Mouse (Mus musculus) kidney, adult 2 months (tissue): ENCODE data around the gene Msantd2. TPM values are rescaled to one million over a fixed set of nuclear protein-coding genes. Genes with fewer than 3 reads are reported as not detected.

Source experiments
- DNase-seq: peaks from one replicate; pipeline ENCODE4 v3.0.0; 2021
- H3K27ac ChIP-seq: fragments of 200-500 bp; 2 replicates; pipeline ENCODE4 v1.5.1; 2012; ENCODE audit warnings: low read depth, low read length, control low read depth, inconsistent platforms; ENCODE audit not compliant: insufficient read depth
- H3K27me3 ChIP-seq: fragments of 200-500 bp; replicated peaks from 2 replicates; pipeline ENCODE4 v1.6.1; 2012; ENCODE audit warnings: mild to moderate bottlenecking, moderate library complexity, low read length, inconsistent platforms; ENCODE audit not compliant: control insufficient read depth, insufficient read depth
- H3K36me3 ChIP-seq: fragments of 200-500 bp; 2 replicates; pipeline ENCODE4 v1.6.1; 2012; ENCODE audit warnings: mild to moderate bottlenecking, moderate library complexity, low read length, inconsistent platforms; ENCODE audit not compliant: control insufficient read depth, insufficient read depth
- H3K4me1 ChIP-seq: fragments of 200-500 bp; 2 replicates; pipeline ENCODE4 v1.6.1; 2011; ENCODE audit warnings: low read length; ENCODE audit not compliant: control insufficient read depth, insufficient read depth
- H3K4me3 ChIP-seq: fragments of 200-500 bp; 2 replicates; pipeline ENCODE4 v1.5.1; 2011; ENCODE audit warnings: mild to moderate bottlenecking, low read depth, low read length, control low read depth; ENCODE audit not compliant: insufficient read depth
- CTCF ChIP-seq: fragments of 200-500 bp; conservative IDR thresholded peaks from 2 replicates; pipeline ENCODE4 v1.5.1; 2011; ENCODE audit warnings: low read depth, mild to moderate bottlenecking, control low read depth, low read length, moderate library complexity, mixed read lengths; ENCODE audit not compliant: insufficient read depth, insufficient read length
- POLR2A ChIP-seq: fragments of 200-500 bp; IDR thresholded peaks from one replicate; pipeline ENCODE4 v1.6.1; 2011; ENCODE audit warnings: low read depth, low read length, control low read depth
- WGBS: fragments of 180-500 bp; shearing (Covaris S2); methylation state at CpG from one replicate; pipeline ENCODE4 v1.1.7; 2018; 5-methylcytosine and 5-hydroxymethylcytosine counted together
- polyA plus RNA-seq: library from polyadenylated mRNA; depleted of rRNA; stranded (reverse); fragments of >200 nt; gene quantifications from 2 replicates; pipeline ENCODE4 v1.2.3, GENCODE M21; 2012; rRNA removed

Msantd2 gene
- polyA plus RNA-seq, 1 experiment, result 12.1 TPM

GRCm38 (mm10) chr9:37567019-37567418 is 77.9 kb downstream of the Msantd2 start:
- no peaks in the 10 kb centered on the region for H3K27me3 ChIP-seq
- TF ChIP-seq POLR2A (no peak), CTCF (no peak)
- no peak overlapping the region for H3K4me3 ChIP-seq
- H3K4me1 ChIP-seq, result peaks cover 21% of the 10 kb centered on the region
- DNase-seq, result no peak
- 92% methylated on average over 2 of the region's 2 CpGs for WGBS
- H3K36me3 ChIP-seq, result no peaks in the 10 kb centered on the region
- no peak overlapping the region for H3K27ac ChIP-seq

- no peak for DNase-seq
- 34% methylated on average over 5 of the region's 5 CpGs for WGBS
- H3K27ac ChIP-seq, result no peak overlapping the region
- H3K4me1 ChIP-seq, result peaks cover 21% of the 10 kb centered on the region
- no peaks in the 10 kb centered on the region for H3K36me3 ChIP-seq
- H3K27me3 ChIP-seq, result no peaks in the 10 kb centered on the region
- TF ChIP-seq POLR2A, result no peak
- TF ChIP-seq CTCF, result no peak
- no peak overlapping the region for H3K4me3 ChIP-seq
Measured at GRCm38 (mm10) chr9:37567454-37567853, 78.3 kb downstream of the Msantd2 start.

- DNase-seq, result peak; percentile 59
- TF ChIP-seq POLR2A (no peak), CTCF (no peak)
- H3K36me3 ChIP-seq, result no peaks in the 10 kb centered on the region
- H3K27ac ChIP-seq, result peak overlapping the region; percentile 44
- H3K4me3 ChIP-seq, result peak overlapping the region; percentile 25; the same call in 1 of the 2 replicates
- WGBS, result 15% methylated on average over 15 of the region's 15 CpGs
- H3K4me1 ChIP-seq, result peaks cover 21% of the 10 kb centered on the region
- no peaks in the 10 kb centered on the region for H3K27me3 ChIP-seq
Measured at GRCm38 (mm10) chr9:37567892-37568604, 78.9 kb downstream of the Msantd2 start.

- DNase-seq, result peak; percentile 72
- Histone ChIP-seq H3K27me3 (no peaks in the 10 kb centered on the region), H3K4me3 (no peak overlapping the region), H3K4me1 (peaks cover 21% of the 10 kb centered on the region), H3K36me3 (no peaks in the 10 kb centered on the region), H3K27ac (peak overlapping the region; percentile 96)
- TF ChIP-seq CTCF, result no peak
- no peak for TF ChIP-seq POLR2A
- 19% methylated on average over 4 of the region's 4 CpGs for WGBS
Measured at GRCm38 (mm10) chr9:37568605-37569214, 79.6 kb downstream of the Msantd2 start.

- Histone ChIP-seq H3K27ac (peak overlapping the region; percentile 96), H3K4me1 (peaks cover 21% of the 10 kb centered on the region), H3K27me3 (no peaks in the 10 kb centered on the region), H3K4me3 (no peak overlapping the region), H3K36me3 (no peaks in the 10 kb centered on the region)
- 40% methylated on average over 2 of the region's 2 CpGs for WGBS
- DNase-seq, result peak; percentile 65
- TF ChIP-seq CTCF (no peak), POLR2A (no peak)
Measured at GRCm38 (mm10) chr9:37569231-37569835, 80.2 kb downstream of the Msantd2 start.

GRCm38 (mm10) chr9:37572204-37572876 is 83.2 kb downstream of the Msantd2 start:
- WGBS, result 64% methylated on average over 3 of the region's 3 CpGs
- H3K27ac ChIP-seq, result no peak overlapping the region
- H3K36me3 ChIP-seq, result no peaks in the 10 kb centered on the region
- no peak overlapping the region for H3K4me3 ChIP-seq
- no peaks in the 10 kb centered on the region for H3K27me3 ChIP-seq
- TF ChIP-seq CTCF (no peak), POLR2A (no peak)
- peaks cover 24% of the 10 kb centered on the region for H3K4me1 ChIP-seq
- no peak for DNase-seq

Other genes with a start within 250 kb of the Msantd2 start
- 2.5 and 2.6 TPM in 2 replicates for gene Slc37a2, start 233.6 kb upstream of the Msantd2 start, polyA plus RNA-seq
- gene Ccdc15, start 140.9 kb upstream of the Msantd2 start, polyA plus RNA-seq, result 0.64 TPM in 2 replicates
- 0.03 and 0.09 TPM in 2 replicates for gene Hepacam, start 122.0 kb upstream of the Msantd2 start, polyA plus RNA-seq
- 25.4 and 27.6 TPM in 2 replicates for gene Robo4, start 87.4 kb upstream of the Msantd2 start, polyA plus RNA-seq
- 14.4 and 18.7 TPM in 2 replicates for gene Robo3, start 56.1 kb upstream of the Msantd2 start, polyA plus RNA-seq
- gene Esam, start 38.8 kb downstream of the Msantd2 start, polyA plus RNA-seq, result 54.9 and 55.5 TPM in 2 replicates
- gene Vsig2, start 49.9 kb downstream of the Msantd2 start, polyA plus RNA-seq, result 7.6 and 9.1 TPM in 2 replicates
- 4.7 and 7.7 TPM in 2 replicates for gene Nrgn, start 63.6 kb downstream of the Msantd2 start, polyA plus RNA-seq
- 17.8 and 18.3 TPM in 2 replicates for gene Siae, start 66.4 kb downstream of the Msantd2 start, polyA plus RNA-seq
- gene Spa17, start 124.4 kb downstream of the Msantd2 start, polyA plus RNA-seq, result 3.1 and 3.5 TPM in 2 replicates
- 34.6 and 34.8 TPM in 2 replicates for gene Tbrg1, start 168.0 kb downstream of the Msantd2 start, polyA plus RNA-seq
- not detected in 2 replicates for gene Panx3, start 179.9 kb downstream of the Msantd2 start, polyA plus RNA-seq
- not detected in 2 replicates for gene Olfr160, start 226.9 kb downstream of the Msantd2 start, polyA plus RNA-seq